ENCODE assay signal across 15 mouse cellular contexts in the genomic region with DNA sequence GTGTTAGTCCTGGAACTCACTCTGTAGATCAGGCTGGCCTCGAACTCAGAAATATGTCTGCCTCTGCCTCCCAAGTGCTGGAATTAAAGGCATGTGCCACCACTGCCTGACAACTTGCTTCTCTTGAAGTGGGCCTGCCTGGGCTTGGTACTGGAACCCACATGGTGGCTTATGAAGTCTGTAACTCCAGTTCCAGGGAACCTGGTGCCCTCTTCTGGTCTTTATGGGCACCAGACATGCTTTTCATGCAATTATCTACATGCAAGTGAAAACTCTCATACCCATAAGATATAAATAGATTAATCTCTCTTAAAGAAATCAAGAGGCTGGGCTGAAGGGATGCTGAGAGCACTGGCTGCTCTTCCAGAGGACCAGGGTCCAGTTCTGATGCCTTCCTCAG. TPM values are rescaled to one million over a fixed set of nuclear protein-coding genes. Genes with fewer than 3 reads are reported as not detected.
DNase-seq lines count a peak whose midpoint lies in the region; ATAC-seq and TF ChIP-seq lines count a peak whose summit lies in the region.
"Had no signal": no experiment of that assay in that cellular context is flagged by ENCODE, and none has a peak within 500 bp of the region (broad histone marks: within the 10 kb centered on the region; RNA-seq: fewer than 3 reads in every experiment).

No protein-coding gene starts in this region.

- H3K27ac ChIP-seq in hindbrain, postnatal 0 days: no peak overlapping the region
- H3K27ac ChIP-seq in hindbrain, embryonic 16.5 days (ENCODE audit: low read depth, low read length): no peak overlapping the region
- H3K27ac ChIP-seq in forebrain, embryonic 14.5 days (ENCODE audit: low read depth, low read length): no peak overlapping the region
- H3K27ac ChIP-seq: heart, embryonic 15.5 days; macrophage; midbrain, embryonic 15.5 days had no signal

- H3K9ac ChIP-seq in hindbrain, postnatal 0 days (replicated peaks; ENCODE audit: low read length): no peak overlapping the region
- no peak overlapping the region for H3K9ac ChIP-seq in hindbrain, embryonic 16.5 days (ENCODE audit: low read depth, low read length)
- H3K9ac ChIP-seq in forebrain, embryonic 14.5 days (ENCODE audit: low read length): no peak overlapping the region
- H3K9ac ChIP-seq: heart, embryonic 15.5 days; hindbrain, embryonic 13.5 days; midbrain, embryonic 15.5 days had no signal

- H3K36me3 ChIP-seq in hindbrain, postnatal 0 days (ENCODE audit: insufficient read depth, low read length): no peaks in the 10 kb centered on the region
- no peaks in the 10 kb centered on the region for H3K36me3 ChIP-seq in hindbrain, embryonic 16.5 days (ENCODE audit: control insufficient read depth, insufficient read depth, low read length)
- 0 out of 2 replicates have a peak, but pooled peaks cover 4% of the 10 kb centered on the region for H3K36me3 ChIP-seq in forebrain, embryonic 14.5 days (ENCODE audit: control insufficient read depth, insufficient read depth, low read length)
- H3K36me3 ChIP-seq: heart, embryonic 15.5 days; hindbrain, embryonic 13.5 days; midbrain, embryonic 15.5 days had no signal

- H3K4me3 ChIP-seq in hindbrain, postnatal 0 days (ENCODE audit: low read length): no peak overlapping the region
- H3K4me3 ChIP-seq in hindbrain, embryonic 16.5 days (ENCODE audit: low read length): no peak overlapping the region
- no peak overlapping the region for H3K4me3 ChIP-seq in forebrain, embryonic 14.5 days (ENCODE audit: low read depth, low read length)
- H3K4me3 ChIP-seq: heart, embryonic 15.5 days; hindbrain, embryonic 13.5 days; midbrain, embryonic 15.5 days had no signal

- 0 out of 2 replicates have a peak, but pooled peaks cover 3% of the 10 kb centered on the region for H3K4me1 ChIP-seq in hindbrain, postnatal 0 days (ENCODE audit: insufficient read depth, low read length)
- peaks cover 10% of the 10 kb centered on the region for H3K4me1 ChIP-seq in hindbrain, embryonic 16.5 days (ENCODE audit: control insufficient read depth, insufficient read depth, low read depth, low read length)
- H3K4me1 ChIP-seq in forebrain, embryonic 14.5 days (ENCODE audit: control insufficient read depth, insufficient read depth, low read length): peaks cover 15% of the 10 kb centered on the region; the same call in 1 of the 2 replicates
- H3K4me1 ChIP-seq: heart, embryonic 15.5 days had no signal

- H3K4me2 ChIP-seq in hindbrain, postnatal 0 days (ENCODE audit: low read depth, low read length): no peak overlapping the region
- no peak overlapping the region for H3K4me2 ChIP-seq in hindbrain, embryonic 16.5 days (ENCODE audit: low read length)
- H3K4me2 ChIP-seq in forebrain, embryonic 14.5 days (ENCODE audit: low read length): no peak overlapping the region
- H3K4me2 ChIP-seq: heart, embryonic 15.5 days; hindbrain, embryonic 13.5 days; midbrain, embryonic 15.5 days had no signal

- intact Hi-C loops in heart, postnatal 10 days (cut with DNase I): no loop called here

- peak; percentile 61 for TF ChIP-seq CTCF in hindbrain, postnatal 0 days (IDR thresholded peaks at IDR 0.05; ENCODE audit: low read depth)

- WGBS in hindbrain, postnatal 0 days: 59% methylated on average over 1 of the region's 1 CpGs
- WGBS in hindbrain, embryonic 16.5 days: 88% methylated on average over 1 of the region's 1 CpGs
- 79% methylated on average over 1 of the region's 1 CpGs for WGBS in forebrain, embryonic 14.5 days

- peak; percentile 59 for DNase-seq in hindbrain, postnatal 0 days (ENCODE audit: low spot score)
- DNase-seq in 3T3-L1 (ENCODE audit: low read depth, low spot score) (peak; percentile 40), NIH3T3 (ENCODE audit: low read depth) (peak; percentile 64)
- peak; percentile 68 for DNase-seq in forebrain, embryonic 14.5 days (ENCODE audit: low spot score)
- no peak for DNase-seq in kidney, postnatal 14 days
- no peak for DNase-seq in heart, postnatal 10 days
- DNase-seq: cerebellum, postnatal 14 days; kidney, adult 2 months; lung, adult 18-20 months; right cerebral cortex, postnatal 25 days had no signal

- 0 out of 2 replicates have a peak, but pooled peaks cover 6% of the 10 kb centered on the region for H3K27me3 ChIP-seq in hindbrain, postnatal 0 days (ENCODE audit: insufficient read depth, low read length)
- H3K27me3 ChIP-seq in hindbrain, embryonic 16.5 days (replicated peaks; ENCODE audit: control insufficient read depth, insufficient read depth, low read length): peaks cover 3% of the 10 kb centered on the region; the same call in 1 of the 2 replicates
- peaks cover 5% of the 10 kb centered on the region; the same call in 1 of the 2 replicates for H3K27me3 ChIP-seq in forebrain, embryonic 14.5 days (replicated peaks; ENCODE audit: control insufficient read depth, insufficient read depth, low read length)

- H3K9me3 ChIP-seq in hindbrain, postnatal 0 days (ENCODE audit: low read length): no peaks in the 10 kb centered on the region
- no peaks in the 10 kb centered on the region for H3K9me3 ChIP-seq in hindbrain, embryonic 16.5 days (ENCODE audit: control insufficient read depth, low read length)
- H3K9me3 ChIP-seq in forebrain, embryonic 14.5 days (replicated peaks; ENCODE audit: control insufficient read depth, low read length): no peaks in the 10 kb centered on the region
- H3K9me3 ChIP-seq: heart, embryonic 15.5 days; hindbrain, embryonic 13.5 days; midbrain, embryonic 15.5 days had no signal

- ATAC-seq in hindbrain, postnatal 0 days: no peak
- ATAC-seq in hindbrain, embryonic 16.5 days: no peak
- no peak for ATAC-seq in forebrain, embryonic 14.5 days

RNA-seq across cellular contexts. Expression of gene Rhcg, which starts 58.8 kb away (rescaled TPM):
- total RNA-seq in hindbrain, postnatal 0 days (2014; rRNA removed): 0.68 and 2.5 TPM in 2 replicates
- 4.0 and 4.3 TPM in 2 replicates for polyA plus RNA-seq in hindbrain, postnatal 0 days (2015; fragmentation: Nextera tagmentation; extraction: Ambion mirVana)
- 5.5 and 5.7 TPM in 2 replicates for polyA plus RNA-seq in hindbrain, embryonic 16.5 days (2015; fragmentation: Nextera tagmentation; extraction: Ambion mirVana)
- 1.6 and 4.2 TPM in 2 replicates for polyA plus RNA-seq in forebrain, embryonic 14.5 days (2014; fragmentation: Nextera tagmentation; extraction: Ambion mirVana)
- total RNA-seq in heart, postnatal 10 days (2021): under 1 TPM in 1 of 2 experiments, not detected in 1; 0.26 TPM
- polyA plus RNA-seq: heart, embryonic 15.5 days; macrophage had no signal

Comparison
In these comparisons a context has a peak if more than half of its experiments do, and no peak if none do; other contexts are left out.
1. DNase-seq: peak in hindbrain, postnatal 0 days (single experiment), 3T3-L1 (single experiment), NIH3T3 (single experiment) and forebrain, embryonic 14.5 days (single experiment); none in kidney, postnatal 14 days (single experiment) and heart, postnatal 10 days (0 of 2).